Mouse (Mus musculus): ENCODE results near the gene Trappc12.
A peak's percentile ranks its signal among the peaks of the same experiment; 100 is the strongest.

DNA sequence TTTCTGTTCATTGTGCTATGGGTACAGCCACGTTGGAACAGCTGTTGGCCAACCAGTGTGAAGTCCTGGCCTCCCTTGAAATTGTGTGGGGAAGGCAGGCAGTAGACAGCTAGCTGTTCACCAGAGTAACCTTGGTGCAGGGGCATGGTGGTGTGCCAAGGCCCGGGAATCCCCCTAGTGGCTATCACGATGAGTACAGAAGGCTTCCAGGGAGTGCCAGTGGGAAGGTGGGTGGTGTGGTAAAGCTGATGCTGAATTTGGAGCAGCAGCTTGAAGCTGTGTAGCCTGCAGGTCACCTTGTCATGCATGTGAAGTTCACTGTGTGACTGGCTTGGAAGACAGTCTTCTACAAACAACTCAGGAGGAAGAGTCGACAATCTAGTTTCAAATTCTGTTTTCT is 34.1 kb upstream of the Trappc12 start:
- TF ChIP-seq GATA1 (IDR thresholded peaks at IDR 0.05; ENCODE audit: borderline replicate concordance, low read length), result no peak
- TF ChIP-seq CTCF (IDR thresholded peaks at IDR 0.05; ENCODE audit: low read depth, low read length), result peak; percentile 56
- TF ChIP-seq GATA2 (IDR thresholded peaks at IDR 0.05; ENCODE audit: borderline replicate concordance, low read depth, low read length), result no peak
